Mouse (Mus musculus) CH12.LX (cell line): ENCODE data around the gene Insig1. TPM values are rescaled to one million over a fixed set of nuclear protein-coding genes. Genes with fewer than 3 reads are reported as not detected.

Experiments
- DNase-seq: peaks from one replicate; pipeline ENCODE4 v3.0.0-alpha.2; 2013; ENCODE audit errors: extremely low read depth
- H3K27ac ChIP-seq: 2 replicates; pipeline ENCODE4 v1.5.1; 2012; ENCODE audit warnings: low read depth, mild to moderate bottlenecking, control low read depth, moderate library complexity; ENCODE audit not compliant: insufficient read depth
- H3K27me3 ChIP-seq: replicated peaks from 2 replicates; pipeline ENCODE3; 2012; ENCODE audit warnings: inconsistent platforms
- H3K36me3 ChIP-seq, 2 experiments: replicated peaks in 1 of 2; 2 replicates each; pipeline versions ENCODE3 to v1.6.1; 2012; ENCODE audit warnings: inconsistent platforms in 1 of 2, low read length in 1 of 2, mild to moderate bottlenecking in 1 of 2, mixed read lengths in 1 of 2, moderate library complexity in 1 of 2; ENCODE audit not compliant: control insufficient read depth in 1 of 2, insufficient read depth in 1 of 2
- H3K4me1 ChIP-seq, 2 experiments: 2 replicates each; pipeline ENCODE4 v1.6.1; 2012; ENCODE audit warnings: inconsistent platforms in 1 of 2, moderate library complexity in 1 of 2; ENCODE audit not compliant: insufficient read depth in 2 of 2, control insufficient read depth in 1 of 2
- H3K4me2 ChIP-seq: 2 replicates; pipeline ENCODE4 v1.6.1; 2012; ENCODE audit warnings: low read depth, mild to moderate bottlenecking, control low read depth; ENCODE audit not compliant: poor library complexity, insufficient read depth, severe bottlenecking
- H3K4me3 ChIP-seq, 3 experiments: fragments of 150-350 bp in 1 of 3; sonication (generic) in 1 of 3; replicated peaks in 1 of 3; 2 replicates each; pipeline versions ENCODE3 to v1.5.1; 2011 to 2012; ENCODE audit warnings: low read depth in 2 of 3, low read length in 2 of 3, mild to moderate bottlenecking in 2 of 3, moderate library complexity in 2 of 3, control low read depth in 1 of 3, improper control_type of control experiment in 1 of 3, inconsistent platforms in 1 of 3, mixed read lengths in 1 of 3; ENCODE audit not compliant: poor library complexity in 1 of 3
- H3K79me2 ChIP-seq: replicated peaks from 2 replicates; pipeline ENCODE4 v1.6.1; 2012; ENCODE audit warnings: mild to moderate bottlenecking, moderate library complexity; ENCODE audit not compliant: control insufficient read depth, poor library complexity, insufficient read depth, severe bottlenecking; ENCODE audit errors: extremely low read depth
- H3K9ac ChIP-seq: 2 replicates; pipeline ENCODE4 v1.6.1; 2012; ENCODE audit warnings: low read depth, mild to moderate bottlenecking, control low read depth, moderate library complexity; ENCODE audit not compliant: insufficient read depth
- H3K9me3 ChIP-seq: replicated peaks from 2 replicates; pipeline ENCODE3; 2012; ENCODE audit warnings: low read length, inconsistent platforms, mixed read lengths
- CHD1 ChIP-seq: IDR thresholded peaks from 2 replicates; pipeline ENCODE4 v1.6.1; 2012; ENCODE audit warnings: low read depth, low read length, improper control_type of control experiment, inconsistent platforms
- CHD2 ChIP-seq: IDR thresholded peaks from 2 replicates; pipeline ENCODE4 v1.6.1; 2011; ENCODE audit warnings: low read length, improper control_type of control experiment
- CTCF ChIP-seq, 2 experiments: IDR thresholded peaks in 1 of 2; conservative IDR thresholded peaks in 1 of 2; 2 replicates each; pipeline ENCODE4 v1.5.1; 2011 to 2012; ENCODE audit warnings: low read depth in 2 of 2, low read length in 2 of 2, improper control_type of control experiment in 1 of 2, inconsistent platforms in 1 of 2, mild to moderate bottlenecking in 1 of 2, moderate library complexity in 1 of 2
- ELF1 ChIP-seq: IDR thresholded peaks from 2 replicates; pipeline ENCODE4 v1.6.1; 2014; ENCODE audit warnings: low read depth, mild to moderate bottlenecking, inconsistent platforms, low read length, improper control_type of control experiment
- ETS1 ChIP-seq: conservative IDR thresholded peaks from 2 replicates; pipeline ENCODE4 v1.6.1; 2012; ENCODE audit warnings: low read depth, mild to moderate bottlenecking, inconsistent platforms, low read length, improper control_type of control experiment, moderate library complexity
- HCFC1 ChIP-seq: IDR thresholded peaks from 2 replicates; pipeline ENCODE4 v1.6.1; 2012; ENCODE audit warnings: low read depth, mild to moderate bottlenecking, inconsistent platforms, low read length, improper control_type of control experiment
- JUND ChIP-seq: conservative IDR thresholded peaks from 2 replicates; pipeline ENCODE4 v1.6.1; 2011; ENCODE audit warnings: low read depth, low read length, improper control_type of control experiment
- KAT2A ChIP-seq: IDR thresholded peaks from 2 replicates; pipeline ENCODE4 v1.6.1; 2012; ENCODE audit warnings: low read length, improper control_type of control experiment, inconsistent platforms; ENCODE audit not compliant: insufficient replicate concordance
- NRF1 ChIP-seq: IDR thresholded peaks from 2 replicates; pipeline ENCODE4 v1.6.1; 2014; ENCODE audit warnings: low read depth, mild to moderate bottlenecking, inconsistent platforms, low read length, improper control_type of control experiment, moderate library complexity
- PAX5 ChIP-seq: IDR thresholded peaks from 2 replicates; pipeline ENCODE4 v1.6.1; 2012; ENCODE audit warnings: low read length, inconsistent platforms, mixed read lengths
- POLR2A ChIP-seq: IDR thresholded peaks from 2 replicates; pipeline ENCODE4 v1.6.1; 2011; ENCODE audit warnings: low read depth, mild to moderate bottlenecking, improper control_type of control experiment, low read length
- POLR2AphosphoS2 ChIP-seq: IDR thresholded peaks from 2 replicates; pipeline ENCODE4 v1.6.1; 2011; ENCODE audit warnings: low read depth, low read length, improper control_type of control experiment
- RCOR1 ChIP-seq: conservative IDR thresholded peaks from 2 replicates; pipeline ENCODE4 v1.6.1; 2012; ENCODE audit warnings: low read depth, mild to moderate bottlenecking, inconsistent platforms, low read length, improper control_type of control experiment
- SIN3A ChIP-seq: IDR thresholded peaks from 2 replicates; pipeline ENCODE4 v1.6.1; 2012; ENCODE audit warnings: low read length, improper control_type of control experiment, inconsistent platforms
- TBP ChIP-seq: conservative IDR thresholded peaks from 2 replicates; pipeline ENCODE4 v1.6.1; 2011; ENCODE audit warnings: low read depth, low read length, improper control_type of control experiment
- ZC3H11A ChIP-seq: IDR thresholded peaks from 2 replicates; pipeline ENCODE4 v1.6.1; 2012; ENCODE audit warnings: low read depth, mild to moderate bottlenecking, inconsistent platforms, low read length, improper control_type of control experiment
- ZMIZ1 ChIP-seq: IDR thresholded peaks from 2 replicates; pipeline ENCODE4 v1.6.1; 2012; ENCODE audit warnings: low read depth, mild to moderate bottlenecking, inconsistent platforms, low read length, improper control_type of control experiment
- ZNF384 ChIP-seq: IDR thresholded peaks from 2 replicates; pipeline ENCODE4 v1.6.1; 2012; ENCODE audit warnings: low read depth, low read length, improper control_type of control experiment, inconsistent platforms
- dilution Hi-C: fragments of 300-500 bp; cut with MboI; formaldehyde crosslinking; loops from 2 replicates; pipeline ENCODE4 v1.14.3; 2020; ENCODE audit warnings: low sequenced_read_pairs; ENCODE audit not compliant: extremely low pct_unique_long_range_greater_than_20kb, extremely low pct_ligation_motif_present
- in situ Hi-C: fragments of 300-500 bp; cut with MboI; formaldehyde crosslinking; loops from 3 replicates; pipeline ENCODE4 v1.14.3; 2019; ENCODE audit warnings: low sequenced_read_pairs, low pct_ligation_motif_present, low pct_unique_long_range_greater_than_20kb, mixed read lengths
- polyA plus RNA-seq: library from polyadenylated mRNA; unstranded; fragments of >175 nt; gene quantifications from 2 replicates; pipeline ENCODE4 v1.2.1, GENCODE M21; 2012; ENCODE audit warnings: low read depth; ENCODE audit not compliant: insufficient read length
- total RNA-seq, 2 experiments: library from RNA; depleted of rRNA; stranded (reverse); fragments of 300-350 nt in 1 of 2; fragments of >200 nt in 1 of 2; gene quantifications; 2 replicates each; pipeline ENCODE4 v1.2.3; 2012 to 2014

The Insig1 gene
- total and polyA plus RNA-seq, 3 experiments, result 79.4 to 217 (median 96.9) TPM

GRCm38 (mm10) chr5:28094393-28094792, 23.2 kb downstream of the Insig1 start:
- no peak for DNase-seq
- Histone ChIP-seq H3K9ac (no peak overlapping the region), H3K27ac (no peak overlapping the region), H3K36me3 (no peaks in the 10 kb centered on the region), H3K9me3 (no peaks in the 10 kb centered on the region), H3K4me3 (no peak overlapping the region), H3K4me1 (peaks cover 0 to 4% of the 10 kb centered on the region in 2 experiments; a peak in 2 of 4 replicates), H3K27me3 (no peaks in the 10 kb centered on the region), H3K4me2 (no peak overlapping the region), H3K79me2 (no peaks in the 10 kb centered on the region)
- in situ Hi-C loops (loop anchor here (5.0 to 10.0 kb wide), 2 partner anchors 97 to 240 kb away; no protein-coding TSS in a partner anchor), dilution Hi-C loops (no loop called here)
- TF ChIP-seq TBP (no peak), POLR2A (no peak), CTCF (conservative IDR thresholded peaks at IDR 0.05 in 1 of 2, IDR thresholded peaks at IDR 0.05 in 1 of 2; ENCODE audit: low read depth in 2 of 2, low read length in 2 of 2) (no peak), RCOR1 (no peak), CHD2 (no peak), POLR2AphosphoS2 (no peak), PAX5 (no peak), CHD1 (no peak), NRF1 (no peak), SIN3A (no peak), ELF1 (no peak), ZC3H11A (no peak), ETS1 (no peak), JUND (no peak), HCFC1 (no peak)
- TF ChIP-seq, all 38 proteins: peak for 0

GRCm38 (mm10) chr5:28094846-28095245, 23.7 kb downstream of the Insig1 start:
- peaks cover 0 to 4% of the 10 kb centered on the region in 2 experiments; a peak in 2 of 4 replicates for H3K4me1 ChIP-seq
- no peak overlapping the region for H3K27ac ChIP-seq
- in situ Hi-C loops, result loop anchor here (5.0 to 10.0 kb wide), 2 partner anchors 98 to 240 kb away; no protein-coding TSS in a partner anchor
- dilution Hi-C loops, result no loop called here
- H3K79me2 ChIP-seq, result no peaks in the 10 kb centered on the region
- no peaks in the 10 kb centered on the region for H3K27me3 ChIP-seq
- H3K36me3 ChIP-seq, result no peaks in the 10 kb centered on the region
- no peak overlapping the region for H3K4me3 ChIP-seq
- no peak overlapping the region for H3K4me2 ChIP-seq
- H3K9ac ChIP-seq, result no peak overlapping the region
- H3K9me3 ChIP-seq, result no peaks in the 10 kb centered on the region
- DNase-seq, result no peak
- TF ChIP-seq ZNF384, result no peak
- no peak for TF ChIP-seq ZC3H11A
- no peak for TF ChIP-seq KAT2A
- TF ChIP-seq CTCF (conservative IDR thresholded peaks at IDR 0.05 in 1 of 2, IDR thresholded peaks at IDR 0.05 in 1 of 2; ENCODE audit: low read depth in 2 of 2, low read length in 2 of 2), result no peak
- no peak for TF ChIP-seq JUND
- TF ChIP-seq ZMIZ1, result no peak
- TF ChIP-seq POLR2A, result no peak
- no peak for TF ChIP-seq ETS1
